Mouse (Mus musculus) CH12.LX (cell line): Measurements from ENCODE around the gene Vtcn1. TPM values are rescaled to one million over a fixed set of nuclear protein-coding genes. Genes with fewer than 3 reads are reported as not detected.

Experiments used
- DNase-seq: peaks from one replicate; pipeline ENCODE4 v3.0.0-alpha.2; 2013; ENCODE audit errors: extremely low read depth
- H3K27ac ChIP-seq: 2 replicates; pipeline ENCODE4 v1.5.1; 2012; ENCODE audit warnings: low read depth, mild to moderate bottlenecking, control low read depth, moderate library complexity; ENCODE audit not compliant: insufficient read depth
- H3K27me3 ChIP-seq: replicated peaks from 2 replicates; pipeline ENCODE3; 2012; ENCODE audit warnings: inconsistent platforms
- H3K36me3 ChIP-seq, 2 experiments: replicated peaks in 1 of 2; 2 replicates each; pipeline versions ENCODE3 to v1.6.1; 2012; ENCODE audit warnings: inconsistent platforms in 1 of 2, low read length in 1 of 2, mild to moderate bottlenecking in 1 of 2, mixed read lengths in 1 of 2, moderate library complexity in 1 of 2; ENCODE audit not compliant: control insufficient read depth in 1 of 2, insufficient read depth in 1 of 2
- H3K4me1 ChIP-seq, 2 experiments: 2 replicates each; pipeline ENCODE4 v1.6.1; 2012; ENCODE audit warnings: inconsistent platforms in 1 of 2, moderate library complexity in 1 of 2; ENCODE audit not compliant: insufficient read depth in 2 of 2, control insufficient read depth in 1 of 2
- H3K4me2 ChIP-seq: 2 replicates; pipeline ENCODE4 v1.6.1; 2012; ENCODE audit warnings: low read depth, mild to moderate bottlenecking, control low read depth; ENCODE audit not compliant: poor library complexity, insufficient read depth, severe bottlenecking
- H3K4me3 ChIP-seq, 3 experiments: fragments of 150-350 bp in 1 of 3; sonication (generic) in 1 of 3; replicated peaks in 1 of 3; 2 replicates each; pipeline versions ENCODE3 to v1.5.1; 2011 to 2012; ENCODE audit warnings: low read depth in 2 of 3, low read length in 2 of 3, mild to moderate bottlenecking in 2 of 3, moderate library complexity in 2 of 3, control low read depth in 1 of 3, improper control_type of control experiment in 1 of 3, inconsistent platforms in 1 of 3, mixed read lengths in 1 of 3; ENCODE audit not compliant: poor library complexity in 1 of 3
- H3K79me2 ChIP-seq: replicated peaks from 2 replicates; pipeline ENCODE4 v1.6.1; 2012; ENCODE audit warnings: mild to moderate bottlenecking, moderate library complexity; ENCODE audit not compliant: control insufficient read depth, poor library complexity, insufficient read depth, severe bottlenecking; ENCODE audit errors: extremely low read depth
- H3K9ac ChIP-seq: 2 replicates; pipeline ENCODE4 v1.6.1; 2012; ENCODE audit warnings: low read depth, mild to moderate bottlenecking, control low read depth, moderate library complexity; ENCODE audit not compliant: insufficient read depth
- H3K9me3 ChIP-seq: replicated peaks from 2 replicates; pipeline ENCODE3; 2012; ENCODE audit warnings: low read length, inconsistent platforms, mixed read lengths
- CHD2 ChIP-seq: IDR thresholded peaks from 2 replicates; pipeline ENCODE4 v1.6.1; 2011; ENCODE audit warnings: low read length, improper control_type of control experiment
- CTCF ChIP-seq, 2 experiments: IDR thresholded peaks in 1 of 2; conservative IDR thresholded peaks in 1 of 2; 2 replicates each; pipeline ENCODE4 v1.5.1; 2011 to 2012; ENCODE audit warnings: low read depth in 2 of 2, low read length in 2 of 2, improper control_type of control experiment in 1 of 2, inconsistent platforms in 1 of 2, mild to moderate bottlenecking in 1 of 2, moderate library complexity in 1 of 2
- ELF1 ChIP-seq: IDR thresholded peaks from 2 replicates; pipeline ENCODE4 v1.6.1; 2014; ENCODE audit warnings: low read depth, mild to moderate bottlenecking, inconsistent platforms, low read length, improper control_type of control experiment
- EP300 ChIP-seq: IDR thresholded peaks from 2 replicates; pipeline ENCODE4 v1.6.1; 2011; ENCODE audit warnings: low read length, improper control_type of control experiment
- ETS1 ChIP-seq: conservative IDR thresholded peaks from 2 replicates; pipeline ENCODE4 v1.6.1; 2012; ENCODE audit warnings: low read depth, mild to moderate bottlenecking, inconsistent platforms, low read length, improper control_type of control experiment, moderate library complexity
- IRF4 ChIP-seq: IDR thresholded peaks from 2 replicates; pipeline ENCODE4 v1.6.1; 2014; ENCODE audit warnings: low read depth, mild to moderate bottlenecking, inconsistent platforms, low read length, improper control_type of control experiment
- JUND ChIP-seq: conservative IDR thresholded peaks from 2 replicates; pipeline ENCODE4 v1.6.1; 2011; ENCODE audit warnings: low read depth, low read length, improper control_type of control experiment
- KAT2A ChIP-seq: IDR thresholded peaks from 2 replicates; pipeline ENCODE4 v1.6.1; 2012; ENCODE audit warnings: low read length, improper control_type of control experiment, inconsistent platforms; ENCODE audit not compliant: insufficient replicate concordance
- MAFK ChIP-seq: IDR thresholded peaks from 2 replicates; pipeline ENCODE4 v1.6.1; 2011; ENCODE audit warnings: low read length, improper control_type of control experiment; ENCODE audit not compliant: insufficient replicate concordance
- MAX ChIP-seq: IDR thresholded peaks from 2 replicates; pipeline ENCODE4 v1.6.1; 2011; ENCODE audit warnings: low read length, improper control_type of control experiment
- MAZ ChIP-seq: IDR thresholded peaks from 2 replicates; pipeline ENCODE4 v1.6.1; 2012; ENCODE audit warnings: low read depth, mild to moderate bottlenecking, inconsistent platforms, low read length, improper control_type of control experiment, moderate library complexity
- MYC ChIP-seq: IDR thresholded peaks from 2 replicates; pipeline ENCODE4 v1.6.1; 2011; ENCODE audit warnings: low read depth, mild to moderate bottlenecking, improper control_type of control experiment, low read length
- PAX5 ChIP-seq: IDR thresholded peaks from 2 replicates; pipeline ENCODE4 v1.6.1; 2012; ENCODE audit warnings: low read length, inconsistent platforms, mixed read lengths
- POLR2A ChIP-seq: IDR thresholded peaks from 2 replicates; pipeline ENCODE4 v1.6.1; 2011; ENCODE audit warnings: low read depth, mild to moderate bottlenecking, improper control_type of control experiment, low read length
- TCF12 ChIP-seq: IDR thresholded peaks from 2 replicates; pipeline ENCODE4 v1.6.1; 2014; ENCODE audit warnings: low read depth, mild to moderate bottlenecking, inconsistent platforms, low read length, improper control_type of control experiment
- UBTF ChIP-seq: IDR thresholded peaks from 2 replicates; pipeline ENCODE4 v1.6.1; 2012; ENCODE audit warnings: low read depth, mild to moderate bottlenecking, inconsistent platforms, low read length, improper control_type of control experiment, moderate library complexity
- ZC3H11A ChIP-seq: IDR thresholded peaks from 2 replicates; pipeline ENCODE4 v1.6.1; 2012; ENCODE audit warnings: low read depth, mild to moderate bottlenecking, inconsistent platforms, low read length, improper control_type of control experiment
- ZKSCAN1 ChIP-seq: IDR thresholded peaks from 2 replicates; pipeline ENCODE4 v1.6.1; 2012; ENCODE audit warnings: low read depth, inconsistent platforms, low read length, improper control_type of control experiment, borderline replicate concordance
- ZMIZ1 ChIP-seq: IDR thresholded peaks from 2 replicates; pipeline ENCODE4 v1.6.1; 2012; ENCODE audit warnings: low read depth, mild to moderate bottlenecking, inconsistent platforms, low read length, improper control_type of control experiment
- ZNF384 ChIP-seq: IDR thresholded peaks from 2 replicates; pipeline ENCODE4 v1.6.1; 2012; ENCODE audit warnings: low read depth, low read length, improper control_type of control experiment, inconsistent platforms
- dilution Hi-C: fragments of 300-500 bp; cut with MboI; formaldehyde crosslinking; loops from 2 replicates; pipeline ENCODE4 v1.14.3; 2020; ENCODE audit warnings: low sequenced_read_pairs; ENCODE audit not compliant: extremely low pct_unique_long_range_greater_than_20kb, extremely low pct_ligation_motif_present
- in situ Hi-C: fragments of 300-500 bp; cut with MboI; formaldehyde crosslinking; loops from 3 replicates; pipeline ENCODE4 v1.14.3; 2019; ENCODE audit warnings: low sequenced_read_pairs, low pct_ligation_motif_present, low pct_unique_long_range_greater_than_20kb, mixed read lengths
- polyA plus RNA-seq: library from polyadenylated mRNA; unstranded; fragments of >175 nt; gene quantifications from 2 replicates; pipeline ENCODE4 v1.2.1, GENCODE M21; 2012; ENCODE audit warnings: low read depth; ENCODE audit not compliant: insufficient read length
- total RNA-seq, 2 experiments: library from RNA; depleted of rRNA; stranded (reverse); fragments of 300-350 nt in 1 of 2; fragments of >200 nt in 1 of 2; gene quantifications; 2 replicates each; pipeline ENCODE4 v1.2.3; 2012 to 2014

The Vtcn1 gene
- total and polyA plus RNA-seq, 3 experiments, result 0.04 to 0.14 TPM; not detected in 1

DNA sequence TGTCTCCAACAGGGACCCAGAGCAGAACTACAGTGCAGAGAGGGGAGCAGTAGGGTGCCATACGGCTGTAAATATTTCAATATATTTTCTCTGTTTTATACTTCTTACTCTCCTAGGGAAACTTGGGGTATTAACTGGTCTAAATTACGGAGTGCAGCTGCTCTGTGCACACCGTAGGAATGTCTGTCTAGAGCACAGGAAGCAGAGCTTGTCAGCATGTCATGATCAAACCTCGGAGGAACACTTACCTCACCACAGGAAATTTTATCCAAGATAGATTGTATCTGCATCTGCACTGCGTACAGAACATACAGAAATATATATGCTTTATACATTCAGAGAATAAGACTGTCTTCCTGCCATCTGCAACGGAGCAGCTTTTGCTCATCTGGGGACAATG is 83.3 kb downstream of the Vtcn1 start:
- Histone ChIP-seq H3K79me2 (no peaks in the 10 kb centered on the region), H3K4me2 (no peak overlapping the region), H3K36me3 (no peaks in the 10 kb centered on the region), H3K9ac (no peak overlapping the region), H3K4me3 (no peak overlapping the region), H3K4me1 (peaks cover 10 to 28% of the 10 kb centered on the region in 2 experiments), H3K27ac (no peak overlapping the region), H3K27me3 (no peaks in the 10 kb centered on the region), H3K9me3 (no peaks in the 10 kb centered on the region)
- TF ChIP-seq CHD2, result no peak
- TF ChIP-seq CTCF (conservative IDR thresholded peaks at IDR 0.05 in 1 of 2, IDR thresholded peaks at IDR 0.05 in 1 of 2; ENCODE audit: low read depth in 2 of 2, low read length in 2 of 2), result no peak
- no peak for TF ChIP-seq ZNF384
- TF ChIP-seq MAFK, result no peak
- no peak for TF ChIP-seq JUND
- TF ChIP-seq ZMIZ1, result no peak
- no peak for TF ChIP-seq ETS1
- no peak for TF ChIP-seq MAZ
- no peak for TF ChIP-seq PAX5
- no peak for TF ChIP-seq ZC3H11A
- no peak for TF ChIP-seq IRF4
- TF ChIP-seq ELF1, result no peak
- TF ChIP-seq ZKSCAN1, result no peak
- dilution Hi-C loops (no loop called here), in situ Hi-C loops (loop anchor here (10.0 to 25.0 kb wide), 2 partner anchors 146 to 214 kb away; no protein-coding TSS in a partner anchor)
- DNase-seq, result no peak

DNA sequence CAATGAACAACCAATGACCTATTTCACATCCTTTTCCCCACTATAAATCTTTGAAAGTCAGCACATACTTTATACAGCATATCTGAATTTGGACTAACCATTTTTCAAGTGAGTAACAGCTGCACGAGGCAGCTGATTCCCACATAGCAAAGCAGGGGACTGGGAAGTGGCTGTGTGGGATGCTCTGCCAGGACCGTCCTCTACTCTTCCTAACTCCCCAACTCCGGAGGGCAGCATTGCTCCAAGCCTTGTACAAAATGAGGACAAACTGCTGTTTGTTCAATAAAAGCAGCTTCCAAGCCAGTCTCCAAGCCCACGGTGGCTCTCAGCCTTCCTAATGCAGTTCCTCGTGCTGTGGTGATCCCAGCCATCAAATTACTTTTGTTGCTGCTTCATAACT is 85.4 kb downstream of the Vtcn1 start:
- Histone ChIP-seq H3K27ac (no peak overlapping the region), H3K4me3 (no peak overlapping the region), H3K4me2 (no peak overlapping the region), H3K9me3 (no peaks in the 10 kb centered on the region), H3K27me3 (no peaks in the 10 kb centered on the region), H3K36me3 (no peaks in the 10 kb centered on the region), H3K9ac (no peak overlapping the region), H3K4me1 (peaks cover 10 to 21% of the 10 kb centered on the region in 2 experiments), H3K79me2 (no peaks in the 10 kb centered on the region)
- in situ Hi-C loops, result loop anchor here (25.0 kb wide), 1 partner anchor 148 kb away; no protein-coding TSS in a partner anchor
- dilution Hi-C loops, result no loop called here
- no peak for DNase-seq
- TF ChIP-seq EP300 (no peak), UBTF (no peak), CHD2 (no peak), ZKSCAN1 (no peak), KAT2A (no peak), JUND (no peak), ELF1 (no peak), MAX (no peak), TCF12 (no peak), ETS1 (no peak), MAZ (no peak), PAX5 (no peak), POLR2A (no peak), MYC (no peak)
